Mouse (Mus musculus) midbrain, postnatal 0 days (tissue): ENCODE measurements at regions not wholly inside any gene's neighbourhood (a gene's known extent, or its start where the extent isn't known, plus 50 kb on each side); places are given as distances from the start of the nearest gene placed in this dataset.

ENCODE experiments used
- ATAC-seq: fragments of 200-750 bp; cut with Nextera tagmentation; 2 replicates; pipeline ENCODE4 v1.8.0; 2017; ENCODE audit warnings: moderate number of reproducible peaks, mild to moderate bottlenecking, moderate TSS enrichment, moderate library complexity; ENCODE audit not compliant: low FRiP score
- DNase-seq: peaks from one replicate; pipeline ENCODE4 v3.0.0-alpha.2; 2015; ENCODE audit warnings: low spot score
- H3K27ac ChIP-seq: fragments of 300-500 bp; sonication (generic); 2 replicates; pipeline ENCODE4 v1.5.1; 2014; ENCODE audit warnings: low read depth, mild to moderate bottlenecking, low read length, mixed read lengths
- H3K27me3 ChIP-seq: fragments of 300-500 bp; sonication (generic); 2 replicates; pipeline ENCODE4 v1.6.1; 2014; ENCODE audit warnings: low read length, control low read depth, mixed read lengths; ENCODE audit not compliant: insufficient read depth
- H3K36me3 ChIP-seq: fragments of 300-500 bp; sonication (generic); 2 replicates; pipeline ENCODE4 v1.6.1; 2014; ENCODE audit warnings: low read length, control low read depth, mixed read lengths; ENCODE audit not compliant: insufficient read depth
- H3K4me1 ChIP-seq: fragments of 300-500 bp; sonication (generic); 2 replicates; pipeline ENCODE4 v1.6.1; 2014; ENCODE audit warnings: mild to moderate bottlenecking, control low read depth, antibody characterized with exemption, low read length, mixed read lengths; ENCODE audit not compliant: insufficient read depth
- H3K4me2 ChIP-seq: fragments of 300-500 bp; sonication (generic); 2 replicates; pipeline ENCODE4 v1.6.1; 2014; ENCODE audit warnings: low read depth, mild to moderate bottlenecking, low read length, mixed read lengths; ENCODE audit not compliant: poor library complexity, severe bottlenecking
- H3K4me3 ChIP-seq: fragments of 300-500 bp; sonication (generic); 2 replicates; pipeline ENCODE4 v1.5.1; 2014; ENCODE audit warnings: low read depth, mild to moderate bottlenecking, low read length, moderate library complexity
- H3K9ac ChIP-seq: fragments of 300-500 bp; sonication (generic); replicated peaks from 2 replicates; pipeline ENCODE4 v1.6.1; 2014; ENCODE audit warnings: mild to moderate bottlenecking, low read length, moderate library complexity, mixed read lengths; ENCODE audit not compliant: poor library complexity, severe bottlenecking
- H3K9me3 ChIP-seq: fragments of 300-500 bp; sonication (generic); 2 replicates; pipeline ENCODE4 v1.6.1; 2016; ENCODE audit warnings: low read length, control low read depth
- CTCF ChIP-seq: IDR thresholded peaks from 2 replicates; pipeline ENCODE4 v1.5.1; 2016; ENCODE audit warnings: antibody characterized with exemption, mild to moderate bottlenecking
- WGBS: fragments of 180-500 bp; shearing (Covaris S2); extraction: QIAGEN DNeasy Blood & Tissue Kit; methylation state at CpG from one replicate; pipeline ENCODE4 v1.1.7; 2014; 5-methylcytosine and 5-hydroxymethylcytosine counted together

DNA sequence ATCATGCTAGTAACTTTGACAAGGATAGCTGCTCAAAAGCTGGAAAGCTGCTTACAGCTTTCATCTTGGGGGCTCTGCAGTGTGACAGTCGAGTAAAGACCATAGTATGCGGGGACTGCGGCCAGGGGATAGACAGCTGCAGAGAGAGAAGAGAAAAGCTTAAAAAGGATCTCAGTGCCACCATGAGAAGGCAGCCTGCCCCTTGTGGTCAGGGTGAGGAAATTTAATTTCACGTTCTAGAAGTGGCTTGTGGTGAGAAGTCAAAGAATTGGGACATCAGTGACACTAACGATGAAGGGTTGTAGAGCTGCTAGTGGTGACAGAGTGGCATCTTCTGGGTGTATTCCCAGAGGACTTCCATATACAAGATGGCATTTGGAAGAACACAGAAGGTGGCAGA, 116.7 kb upstream of the Ttc29 start:
- no peaks in the 10 kb centered on the region for H3K9me3 ChIP-seq
- no peak for ATAC-seq
- H3K27ac ChIP-seq = no peak overlapping the region
- H3K9ac ChIP-seq = no peak overlapping the region
- DNase-seq = no peak
- 51% methylated on average over 5 of the region's 5 CpGs for WGBS
- no peak overlapping the region for H3K4me3 ChIP-seq
- peak; percentile 59 for TF ChIP-seq CTCF
- H3K36me3 ChIP-seq = no peaks in the 10 kb centered on the region
- H3K4me2 ChIP-seq = no peak overlapping the region
- no peaks in the 10 kb centered on the region for H3K27me3 ChIP-seq
- H3K4me1 ChIP-seq = no peaks in the 10 kb centered on the region

DNA sequence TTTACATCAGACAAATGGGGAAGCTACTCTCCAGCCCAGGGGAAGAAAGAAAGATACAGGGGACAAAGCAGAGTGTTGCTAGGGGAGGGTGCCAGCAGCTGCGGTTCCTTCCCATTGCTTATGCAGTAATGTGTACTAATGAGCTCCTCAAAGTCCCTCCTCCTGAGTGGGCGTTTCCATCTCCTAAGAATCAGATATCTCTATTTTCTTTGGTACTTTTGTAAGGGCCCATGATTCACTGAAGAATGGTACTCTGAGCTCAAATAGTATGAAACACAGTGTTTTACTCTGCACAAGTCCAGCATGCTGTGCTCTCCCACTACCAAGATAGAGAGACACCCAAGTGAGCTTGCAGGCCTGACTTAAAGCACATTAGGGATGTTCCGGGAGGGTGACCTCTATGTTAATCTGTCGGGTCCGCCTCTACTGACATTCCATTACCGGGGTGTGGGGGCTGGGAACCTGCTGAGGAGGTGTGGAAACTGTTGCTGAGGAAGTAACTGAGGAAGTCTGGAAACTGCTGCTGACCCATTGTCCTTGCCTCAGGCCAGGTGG, 114.8 kb upstream of the Ttc29 start:
- Histone ChIP-seq H3K9ac (no peak overlapping the region), H3K4me1 (no peaks in the 10 kb centered on the region), H3K27me3 (no peaks in the 10 kb centered on the region), H3K9me3 (no peaks in the 10 kb centered on the region), H3K36me3 (no peaks in the 10 kb centered on the region), H3K4me2 (no peak overlapping the region), H3K4me3 (no peak overlapping the region), H3K27ac (no peak overlapping the region)
- 20% methylated on average over 6 of the region's 6 CpGs for WGBS
- peak; percentile 56 for DNase-seq
- ATAC-seq = no peak
- no peak for TF ChIP-seq CTCF

DNA sequence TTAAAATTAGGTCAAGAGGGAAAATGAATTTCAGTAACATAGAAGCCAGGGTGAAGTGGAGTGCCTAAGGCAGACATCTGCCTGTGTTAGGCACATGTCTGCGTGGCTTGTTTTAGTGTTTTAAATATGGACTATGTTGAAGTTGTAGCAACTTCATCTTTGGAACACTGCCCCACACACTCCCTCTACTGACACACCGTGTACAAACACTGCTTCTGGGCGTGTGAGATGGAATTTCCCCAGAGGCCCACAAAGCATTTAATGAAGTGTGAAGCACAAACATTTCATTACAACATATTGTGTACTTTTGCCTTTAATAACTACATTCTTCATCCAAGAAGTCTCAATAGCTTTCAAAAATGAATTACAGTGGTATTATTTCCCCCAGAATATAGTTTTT, 114.0 kb upstream of the Ttc29 start:
- no peaks in the 10 kb centered on the region for H3K27me3 ChIP-seq
- ATAC-seq = no peak
- WGBS = 70% methylated on average over 3 of the region's 3 CpGs

DNA sequence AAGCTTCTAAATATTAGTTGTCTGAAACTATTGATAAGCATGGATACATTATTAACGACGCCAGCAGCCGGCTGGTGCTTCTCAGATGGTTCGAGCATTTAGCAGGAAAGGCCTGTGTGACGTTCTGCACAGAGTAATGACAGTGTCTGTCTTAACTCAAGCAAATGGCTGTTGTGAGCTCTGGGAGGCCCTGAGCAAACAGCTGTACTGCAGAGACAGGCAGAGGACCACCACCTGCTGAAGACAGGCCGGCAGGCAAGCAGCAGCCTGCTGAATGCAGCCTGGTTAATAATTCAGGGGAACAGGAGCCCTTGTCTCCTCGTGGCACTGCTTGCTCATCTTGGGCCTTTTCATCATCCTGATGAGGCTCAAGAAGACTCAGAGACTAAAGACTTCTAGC, 105.8 kb upstream of the Ttc29 start:
- Histone ChIP-seq H3K27ac (no peak overlapping the region), H3K27me3 (no peaks in the 10 kb centered on the region), H3K4me3 (no peak overlapping the region), H3K9me3 (no peaks in the 10 kb centered on the region), H3K36me3 (no peaks in the 10 kb centered on the region), H3K4me2 (no peak overlapping the region), H3K9ac (no peak overlapping the region), H3K4me1 (no peaks in the 10 kb centered on the region)
- DNase-seq (no peak), ATAC-seq (no peak)
- 65% methylated on average over 7 of the region's 7 CpGs for WGBS
- TF ChIP-seq CTCF = no peak

More for the DNA sequence above, 114.0 kb upstream of the Ttc29 start:
- Histone ChIP-seq H3K4me3 (no peak overlapping the region), H3K9ac (no peak overlapping the region), H3K27ac (no peak overlapping the region), H3K4me2 (no peak overlapping the region), H3K9me3 (no peaks in the 10 kb centered on the region), H3K4me1 (no peaks in the 10 kb centered on the region), H3K36me3 (no peaks in the 10 kb centered on the region)
- no peak for DNase-seq
- TF ChIP-seq CTCF = no peak

DNA sequence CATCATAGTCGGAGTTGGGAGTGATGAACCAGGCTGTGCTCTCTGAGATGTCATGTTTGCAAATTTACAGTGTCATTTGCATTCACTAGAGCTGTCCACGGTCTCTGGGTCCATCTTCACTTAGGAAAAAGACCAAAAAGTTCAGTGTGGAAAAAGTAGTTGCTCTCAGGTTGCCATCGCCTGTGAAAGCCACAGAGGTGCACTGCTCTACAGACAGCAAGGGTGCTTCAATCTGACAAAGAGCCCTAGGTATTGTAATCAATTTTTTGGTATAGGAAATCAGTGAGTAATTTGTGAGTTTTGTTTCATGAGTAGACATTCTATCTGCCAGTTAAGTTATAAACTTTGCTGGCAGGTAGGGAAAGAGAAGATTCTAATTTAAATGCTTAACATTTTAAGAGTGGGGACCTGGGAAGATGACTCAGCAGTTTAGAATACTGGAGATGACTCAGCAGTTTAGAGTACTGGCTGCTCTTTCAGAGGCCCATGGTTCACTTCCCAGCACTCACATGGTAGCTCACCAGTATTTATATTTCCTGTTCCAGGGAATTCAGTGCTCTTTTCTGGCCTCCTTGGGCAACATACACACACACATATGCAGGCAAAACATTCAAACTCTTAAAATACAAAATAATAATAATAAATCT, 103.0 kb upstream of the Ttc29 start:
- DNase-seq (no peak), ATAC-seq (no peak)
- TF ChIP-seq CTCF = no peak
- Histone ChIP-seq H3K4me3 (no peak overlapping the region), H3K9ac (no peak overlapping the region), H3K4me2 (no peak overlapping the region), H3K27me3 (no peaks in the 10 kb centered on the region), H3K27ac (no peak overlapping the region), H3K9me3 (no peaks in the 10 kb centered on the region), H3K36me3 (no peaks in the 10 kb centered on the region), H3K4me1 (no peaks in the 10 kb centered on the region)
- WGBS = 84% methylated on average over 3 of the region's 3 CpGs

DNA sequence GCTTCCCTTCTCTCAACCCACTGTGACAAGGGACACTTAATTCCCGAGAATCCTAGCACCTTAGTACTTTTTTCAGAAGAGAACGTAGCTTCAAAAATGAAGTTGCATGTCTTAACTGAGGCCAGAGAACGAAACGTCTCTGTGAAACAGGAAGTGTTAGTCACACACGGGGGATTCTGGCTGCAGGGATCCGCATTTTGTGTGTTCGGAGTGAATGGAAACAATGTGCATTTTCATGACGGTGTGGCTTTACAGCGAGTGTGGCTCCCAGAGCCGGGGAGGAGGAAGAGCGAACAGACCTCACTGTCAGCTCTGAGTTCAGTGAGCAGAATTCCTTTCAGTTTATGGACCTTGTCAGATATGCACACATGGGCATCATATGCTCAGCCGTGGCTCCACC, 100.0 kb upstream of the Ttc29 start:
- H3K27me3 ChIP-seq = no peaks in the 10 kb centered on the region
- no peak overlapping the region for H3K4me2 ChIP-seq
- H3K4me3 ChIP-seq = no peak overlapping the region
- WGBS = 43% methylated on average over 12 of the region's 12 CpGs
- DNase-seq (no peak), ATAC-seq (no peak)
- no peak overlapping the region for H3K9ac ChIP-seq
- H3K36me3 ChIP-seq = no peaks in the 10 kb centered on the region
- no peaks in the 10 kb centered on the region for H3K9me3 ChIP-seq
- no peaks in the 10 kb centered on the region for H3K4me1 ChIP-seq
- no peak overlapping the region for H3K27ac ChIP-seq
- TF ChIP-seq CTCF = no peak
